ENCODE assay signal across 9 mouse cellular contexts in the genomic region with DNA sequence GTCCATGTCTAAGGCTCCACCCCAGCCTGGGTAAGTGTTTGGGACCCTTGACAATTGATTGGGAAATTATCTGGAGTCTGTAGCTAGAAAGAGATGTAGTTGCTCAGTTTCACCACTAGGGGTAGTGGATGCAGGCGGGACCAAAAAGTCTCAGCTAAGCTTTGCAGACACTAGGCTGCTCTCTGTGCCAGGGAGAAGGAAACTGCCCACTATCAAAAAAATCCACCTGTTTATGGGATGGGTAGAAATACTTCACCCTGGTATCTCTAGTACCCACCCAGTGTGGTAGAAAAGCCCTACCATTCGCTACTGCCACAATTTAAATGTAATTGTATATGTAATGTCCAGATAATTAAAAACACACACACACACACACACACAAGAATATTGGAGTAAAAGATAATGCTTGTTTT. TPM values are rescaled to one million over a fixed set of nuclear protein-coding genes. Genes with fewer than 3 reads are reported as not detected.
A peak's percentile ranks its signal among the peaks of the same experiment; 100 is the strongest.
DNase-seq lines count a peak whose midpoint lies in the region; ATAC-seq lines count a peak whose summit lies in the region.
"Had no signal": no experiment of that assay in that cellular context is flagged by ENCODE, and none has a peak within 500 bp of the region (broad histone marks: within the 10 kb centered on the region; RNA-seq: fewer than 3 reads in every experiment).

No protein-coding gene starts in this region.

- no peaks in the 10 kb centered on the region for H3K4me1 ChIP-seq in limb, embryonic 12.5 days (replicated peaks)
- no peaks in the 10 kb centered on the region for H3K4me1 ChIP-seq in limb, embryonic 10.5 days
- H3K4me1 ChIP-seq in midbrain, embryonic 12.5 days: peaks cover 7% of the 10 kb centered on the region; the same call in 1 of the 2 replicates
- peaks cover 16% of the 10 kb centered on the region for H3K4me1 ChIP-seq in intestine, embryonic 16.5 days (ENCODE audit: control insufficient read depth, insufficient read depth, low read length)

- DNase-seq in limb, embryonic 10.5 days (ENCODE audit: low spot score): no peak
- DNase-seq in WW6 (ENCODE audit: low read depth, low spot score): peak; percentile 24
- DNase-seq in left cerebral cortex, postnatal 36 days (ENCODE audit: low spot score in 2 of 2): no peak
- DNase-seq in ovary, adult 18-20 months (ENCODE audit: low spot score): no peak

- H3K9me3 ChIP-seq in limb, embryonic 12.5 days: no peaks in the 10 kb centered on the region
- H3K9me3 ChIP-seq in limb, embryonic 10.5 days (replicated peaks): no peaks in the 10 kb centered on the region
- no peaks in the 10 kb centered on the region for H3K9me3 ChIP-seq in midbrain, embryonic 12.5 days
- H3K9me3 ChIP-seq in intestine, embryonic 16.5 days (ENCODE audit: control insufficient read depth, low read length): no peaks in the 10 kb centered on the region
- H3K9me3 ChIP-seq: heart, embryonic 13.5 days had no signal

- 21% methylated on average over 2 of the region's 2 CpGs for WGBS in limb, embryonic 12.5 days
- 24% methylated on average over 2 of the region's 2 CpGs for WGBS in limb, embryonic 10.5 days
- WGBS in midbrain, embryonic 12.5 days: 41% methylated on average over 2 of the region's 2 CpGs
- WGBS in intestine, embryonic 16.5 days: 23% methylated on average over 2 of the region's 2 CpGs

- H3K9ac ChIP-seq in limb, embryonic 12.5 days (replicated peaks): no peak overlapping the region
- H3K9ac ChIP-seq in midbrain, embryonic 12.5 days (replicated peaks): no peak overlapping the region
- H3K9ac ChIP-seq in intestine, embryonic 16.5 days (ENCODE audit: low read depth, low read length): no peak overlapping the region
- H3K9ac ChIP-seq: heart, embryonic 13.5 days had no signal

- ATAC-seq in limb, embryonic 12.5 days (ENCODE audit: insufficient number of reproducible peaks, insufficient read depth, low FRiP score, low TSS enrichment, low read depth): peak; percentile 69; the same call in 1 of the 2 replicates
- peak; percentile 71 for ATAC-seq in erythroblast, adult 5-6 weeks (replicated peaks; ENCODE audit: low FRiP score, poor library complexity, severe bottlenecking)
- 0 out of 2 replicates have a peak, but pooled peaks have one; percentile 41 for ATAC-seq in midbrain, embryonic 12.5 days (ENCODE audit: low FRiP score, low read depth)
- ATAC-seq in intestine, embryonic 16.5 days: no peak

- intact Hi-C loops in left cerebral cortex, postnatal 36 days (cut with DNase I): no loop called here

- no peak overlapping the region for H3K4me2 ChIP-seq in limb, embryonic 12.5 days
- no peak overlapping the region for H3K4me2 ChIP-seq in midbrain, embryonic 12.5 days (replicated peaks)
- no peak overlapping the region for H3K4me2 ChIP-seq in intestine, embryonic 16.5 days (ENCODE audit: low read depth, low read length)
- H3K4me2 ChIP-seq: heart, embryonic 13.5 days had no signal

- H3K27me3 ChIP-seq in limb, embryonic 12.5 days: no peaks in the 10 kb centered on the region
- H3K27me3 ChIP-seq in limb, embryonic 10.5 days (ENCODE audit: low read depth, poor library complexity, severe bottlenecking): no peaks in the 10 kb centered on the region
- H3K27me3 ChIP-seq in midbrain, embryonic 12.5 days: no peaks in the 10 kb centered on the region
- no peaks in the 10 kb centered on the region for H3K27me3 ChIP-seq in intestine, embryonic 16.5 days (replicated peaks; ENCODE audit: control insufficient read depth, insufficient read depth, low read length)

- H3K27ac ChIP-seq in limb, embryonic 12.5 days: no peak overlapping the region
- H3K27ac ChIP-seq in limb, embryonic 10.5 days: no peak overlapping the region
- H3K27ac ChIP-seq in midbrain, embryonic 12.5 days (replicated peaks): no peak overlapping the region
- H3K27ac ChIP-seq in intestine, embryonic 16.5 days (ENCODE audit: low read length): no peak overlapping the region
- H3K27ac ChIP-seq: heart, embryonic 13.5 days had no signal

- no peaks in the 10 kb centered on the region for H3K36me3 ChIP-seq in limb, embryonic 12.5 days
- no peaks in the 10 kb centered on the region for H3K36me3 ChIP-seq in limb, embryonic 10.5 days
- no peaks in the 10 kb centered on the region for H3K36me3 ChIP-seq in midbrain, embryonic 12.5 days
- H3K36me3 ChIP-seq in intestine, embryonic 16.5 days (ENCODE audit: control insufficient read depth, insufficient read depth, low read length): no peaks in the 10 kb centered on the region
- H3K36me3 ChIP-seq: heart, embryonic 13.5 days had no signal

- H3K4me3 ChIP-seq in limb, embryonic 12.5 days (replicated peaks): no peak overlapping the region
- H3K4me3 ChIP-seq in limb, embryonic 10.5 days: no peak overlapping the region
- no peak overlapping the region for H3K4me3 ChIP-seq in midbrain, embryonic 12.5 days
- H3K4me3 ChIP-seq in intestine, embryonic 16.5 days (ENCODE audit: low read length): no peak overlapping the region
- H3K4me3 ChIP-seq: heart, embryonic 13.5 days had no signal

RNA-seq across cellular contexts. Expression of a gene that starts 17.4 kb away (rescaled TPM):
- not detected in 2 replicates for polyA plus RNA-seq in limb, embryonic 12.5 days (2016; fragmentation: Nextera tagmentation; extraction: Ambion mirVana)
- not detected in 2 replicates for polyA plus RNA-seq in limb, embryonic 10.5 days (2016; fragmentation: Nextera tagmentation; extraction: Ambion mirVana)
- 0.63 TPM in 1 of 2 replicates, not detected in the other for total RNA-seq in erythroblast, adult 5-6 weeks (2015; ENCODE audit: low replicate concordance)
- 0.28 TPM in 1 of 2 replicates, not detected in the other for total RNA-seq in erythroblast, adult 5-6 weeks (2017; ENCODE audit: low replicate concordance)
- not detected in 2 replicates for polyA plus RNA-seq in midbrain, embryonic 12.5 days (2016; fragmentation: Nextera tagmentation; extraction: Ambion mirVana)
- not detected for total RNA-seq in left cerebral cortex, postnatal 36 days (2021)
- 0.32 and 0.46 TPM in 2 replicates for polyA plus RNA-seq in intestine, embryonic 16.5 days (2015; fragmentation: Nextera tagmentation; extraction: Ambion mirVana)
- polyA plus RNA-seq: heart, embryonic 13.5 days had no signal

RNA-seq across cellular contexts. Expression of a gene that starts 22.5 kb away (rescaled TPM):
- polyA plus RNA-seq in limb, embryonic 12.5 days (2016; fragmentation: Nextera tagmentation; extraction: Ambion mirVana): 4.0 and 4.2 TPM in 2 replicates
- polyA plus RNA-seq in limb, embryonic 10.5 days (2016; fragmentation: Nextera tagmentation; extraction: Ambion mirVana): 0.94 and 1.1 TPM in 2 replicates
- 183 and 231 TPM in 2 replicates for total RNA-seq in erythroblast, adult 5-6 weeks (2015; ENCODE audit: low replicate concordance)
- 447 and 529 TPM in 2 replicates for total RNA-seq in erythroblast, adult 5-6 weeks (2017; ENCODE audit: low replicate concordance)
- 5.0 and 7.9 TPM in 2 replicates for polyA plus RNA-seq in midbrain, embryonic 12.5 days (2016; fragmentation: Nextera tagmentation; extraction: Ambion mirVana)
- under 1 TPM; 0.39 to 0.63 TPM for total RNA-seq in left cerebral cortex, postnatal 36 days (2021)
- 21.8 and 23.2 TPM in 2 replicates for polyA plus RNA-seq in intestine, embryonic 16.5 days (2015; fragmentation: Nextera tagmentation; extraction: Ambion mirVana)
